Comparison of ENCODE assay signal across 11 mouse cellular contexts in genomic region chr17:47831161-47831560, GRCm38 (mm10). TPM values are rescaled to one million over a fixed set of nuclear protein-coding genes. Genes with fewer than 3 reads are reported as not detected.
DNase-seq lines count a peak whose midpoint lies in the region; ATAC-seq and TF ChIP-seq lines count a peak whose summit lies in the region.
"Had no signal": no experiment of that assay in that cellular context is flagged by ENCODE, and none has a peak within 500 bp of the region (broad histone marks: within the 10 kb centered on the region; RNA-seq: fewer than 3 reads in every experiment).

No protein-coding gene starts in this region.

- no peak overlapping the region for H3K27ac ChIP-seq in forebrain, embryonic 11.5 days (ENCODE audit: low read depth, low read length)
- H3K27ac ChIP-seq in forebrain, embryonic 15.5 days (replicated peaks): no peak overlapping the region
- no peak overlapping the region for H3K27ac ChIP-seq in lung, postnatal 0 days (ENCODE audit: low read length)
- peak overlapping the region; percentile 92 for H3K27ac ChIP-seq in limb, embryonic 12.5 days
- no peak overlapping the region; the same call in 1 of the 2 replicates for H3K27ac ChIP-seq in stomach, embryonic 16.5 days (ENCODE audit: low read length)
- H3K27ac ChIP-seq: gastrocnemius, adult 2 months; liver, embryonic 14.5 days had no signal

- peak overlapping the region; percentile 93 for H3K4me2 ChIP-seq in forebrain, embryonic 11.5 days (ENCODE audit: low read depth, low read length, severe bottlenecking)
- H3K4me2 ChIP-seq in forebrain, embryonic 15.5 days (replicated peaks): no peak overlapping the region
- peak overlapping the region; percentile 93 for H3K4me2 ChIP-seq in lung, postnatal 0 days (replicated peaks; ENCODE audit: low read depth, low read length)
- peak overlapping the region; percentile 88 for H3K4me2 ChIP-seq in limb, embryonic 12.5 days
- H3K4me2 ChIP-seq in stomach, embryonic 16.5 days (ENCODE audit: low read depth, low read length): peak overlapping the region; percentile 79

- WGBS in forebrain, embryonic 11.5 days: 5% methylated on average over 9 of the region's 9 CpGs
- WGBS in forebrain, embryonic 15.5 days: 10% methylated on average over 9 of the region's 9 CpGs
- WGBS in lung, postnatal 0 days: 17% methylated on average over 9 of the region's 9 CpGs
- WGBS in limb, embryonic 12.5 days: 4% methylated on average over 9 of the region's 9 CpGs
- 15% methylated on average over 9 of the region's 9 CpGs for WGBS in stomach, embryonic 16.5 days

- 0 out of 2 replicates have a peak, but pooled peaks have one; percentile 19 for ATAC-seq in forebrain, embryonic 11.5 days (replicated peaks; ENCODE audit: low FRiP score)
- ATAC-seq in forebrain, embryonic 15.5 days (replicated peaks): no peak
- no peak for ATAC-seq in lung, postnatal 0 days
- peak; percentile 44; the same call in 1 of the 2 replicates for ATAC-seq in limb, embryonic 12.5 days (ENCODE audit: insufficient number of reproducible peaks, insufficient read depth, low FRiP score, low TSS enrichment, low read depth)
- ATAC-seq in stomach, embryonic 16.5 days (ENCODE audit: insufficient read depth, low FRiP score): no peak
- no peak for ATAC-seq in granulocyte monocyte progenitor cell, adult 5-6 weeks (replicated peaks; ENCODE audit: poor library complexity, severe bottlenecking)

- no peaks in the 10 kb centered on the region for H3K36me3 ChIP-seq in forebrain, embryonic 11.5 days (ENCODE audit: control insufficient read depth, insufficient read depth, low read length)
- no peaks in the 10 kb centered on the region for H3K36me3 ChIP-seq in forebrain, embryonic 15.5 days
- no peaks in the 10 kb centered on the region for H3K36me3 ChIP-seq in lung, postnatal 0 days (ENCODE audit: insufficient read depth, low read length)
- peaks cover 41% of the 10 kb centered on the region for H3K36me3 ChIP-seq in limb, embryonic 12.5 days
- peaks cover 8% of the 10 kb centered on the region for H3K36me3 ChIP-seq in stomach, embryonic 16.5 days (ENCODE audit: control insufficient read depth, insufficient read depth, low read length)

- peak; percentile 21; the same call in 1 of the 2 replicates for TF ChIP-seq CTCF in lung, postnatal 0 days (IDR thresholded peaks at IDR 0.05)

- peak; percentile 65 for DNase-seq in forebrain, embryonic 11.5 days (ENCODE audit: low spot score)
- DNase-seq in lung, postnatal 0 days (ENCODE audit: low spot score): no peak
- DNase-seq in lung, postnatal 36 days: no peak
- no peak for DNase-seq in frontal cortex, postnatal 25 days (ENCODE audit: low spot score in 2 of 2)
- DNase-seq: cerebellum, adult 11 months; gastrocnemius, adult 2 months had no signal

- no peaks in the 10 kb centered on the region for H3K9me3 ChIP-seq in forebrain, embryonic 11.5 days (ENCODE audit: control insufficient read depth, low read length)
- H3K9me3 ChIP-seq in forebrain, embryonic 15.5 days: no peaks in the 10 kb centered on the region
- H3K9me3 ChIP-seq in lung, postnatal 0 days (ENCODE audit: low read length): no peaks in the 10 kb centered on the region
- H3K9me3 ChIP-seq in limb, embryonic 12.5 days: peaks cover 6% of the 10 kb centered on the region; the same call in 1 of the 2 replicates
- no peaks in the 10 kb centered on the region for H3K9me3 ChIP-seq in stomach, embryonic 16.5 days (replicated peaks; ENCODE audit: control insufficient read depth, low read length)

- peaks cover 20% of the 10 kb centered on the region for H3K4me1 ChIP-seq in forebrain, embryonic 11.5 days (replicated peaks; ENCODE audit: control insufficient read depth, insufficient read depth, low read length)
- H3K4me1 ChIP-seq in forebrain, embryonic 15.5 days: peaks cover 29% of the 10 kb centered on the region
- H3K4me1 ChIP-seq in lung, postnatal 0 days (ENCODE audit: insufficient read depth, low read depth, low read length): peaks cover 9% of the 10 kb centered on the region; the same call in 1 of the 2 replicates
- H3K4me1 ChIP-seq in limb, embryonic 12.5 days (replicated peaks): peaks cover 51% of the 10 kb centered on the region
- H3K4me1 ChIP-seq in stomach, embryonic 16.5 days (ENCODE audit: control insufficient read depth, insufficient read depth, low read length): peaks cover 21% of the 10 kb centered on the region

- no peak overlapping the region for H3K9ac ChIP-seq in forebrain, embryonic 11.5 days (ENCODE audit: low read length)
- no peak overlapping the region for H3K9ac ChIP-seq in forebrain, embryonic 15.5 days (replicated peaks)
- no peak overlapping the region for H3K9ac ChIP-seq in lung, postnatal 0 days (replicated peaks; ENCODE audit: low read depth)
- peak overlapping the region; percentile 89 for H3K9ac ChIP-seq in limb, embryonic 12.5 days (replicated peaks)
- peak overlapping the region; percentile 80 for H3K9ac ChIP-seq in stomach, embryonic 16.5 days (ENCODE audit: low read length)
- H3K9ac ChIP-seq: liver, embryonic 14.5 days had no signal

- no peak for TF ChIP-seq EP300 in lung, postnatal 0 days (IDR thresholded peaks at IDR 0.05)

- no peak overlapping the region for H3K4me3 ChIP-seq in forebrain, embryonic 11.5 days (ENCODE audit: low read depth, low read length)
- H3K4me3 ChIP-seq in forebrain, embryonic 15.5 days: no peak overlapping the region
- 0 out of 2 replicates have a peak overlapping the region, but pooled peaks have one; percentile 66 for H3K4me3 ChIP-seq in lung, postnatal 0 days (ENCODE audit: low read depth, low read length)
- peak overlapping the region; percentile 87 for H3K4me3 ChIP-seq in limb, embryonic 12.5 days (replicated peaks)
- H3K4me3 ChIP-seq in stomach, embryonic 16.5 days (replicated peaks; ENCODE audit: low read length): peak overlapping the region; percentile 70
- H3K4me3 ChIP-seq: gastrocnemius, adult 2 months had no signal

- peaks cover 22% of the 10 kb centered on the region for H3K27me3 ChIP-seq in forebrain, embryonic 11.5 days (ENCODE audit: control insufficient read depth, insufficient read depth, low read length)
- peaks cover 38% of the 10 kb centered on the region for H3K27me3 ChIP-seq in forebrain, embryonic 15.5 days
- H3K27me3 ChIP-seq in lung, postnatal 0 days (replicated peaks; ENCODE audit: insufficient read depth, low read length): no peaks in the 10 kb centered on the region
- H3K27me3 ChIP-seq in limb, embryonic 12.5 days: peaks cover 26% of the 10 kb centered on the region
- no peaks in the 10 kb centered on the region for H3K27me3 ChIP-seq in stomach, embryonic 16.5 days (ENCODE audit: control insufficient read depth, insufficient read depth, low read length)

RNA-seq across cellular contexts. Expression of gene Mdfi, which starts 3.3 kb away (rescaled TPM):
- polyA plus RNA-seq in forebrain, embryonic 11.5 days (2014; fragmentation: Nextera tagmentation; extraction: Ambion mirVana): 20.6 and 23.6 TPM in 2 replicates
- polyA plus RNA-seq in forebrain, embryonic 15.5 days (2015; fragmentation: Nextera tagmentation; extraction: Ambion mirVana): 2.5 and 2.7 TPM in 2 replicates
- 8.3 and 9.3 TPM in 2 replicates for polyA plus RNA-seq in lung, postnatal 0 days (2015; fragmentation: Nextera tagmentation; extraction: Ambion mirVana)
- 32.1 and 44.7 TPM in 2 replicates for polyA plus RNA-seq in limb, embryonic 12.5 days (2016; fragmentation: Nextera tagmentation; extraction: Ambion mirVana)
- polyA plus RNA-seq in stomach, embryonic 16.5 days (2015; fragmentation: Nextera tagmentation; extraction: Ambion mirVana): 10.4 and 11.2 TPM in 2 replicates
- total RNA-seq in granulocyte monocyte progenitor cell, adult 5-6 weeks (2014; fragmentation: Nextera tagmentation): 3.7 and 5.5 TPM in 2 replicates
- 2.7 and 4.9 TPM in 2 replicates for total RNA-seq in granulocyte monocyte progenitor cell, adult 5-6 weeks (2017)

Comparison
In these comparisons a context has a peak if more than half of its experiments do, and no peak if none do; other contexts are left out.
1. ATAC-seq: peak in forebrain, embryonic 11.5 days (single experiment) and limb, embryonic 12.5 days (single experiment); none in forebrain, embryonic 15.5 days (single experiment), lung, postnatal 0 days (single experiment), stomach, embryonic 16.5 days (single experiment) and granulocyte monocyte progenitor cell, adult 5-6 weeks (single experiment).
2. H3K4me3 ChIP-seq: peak in lung, postnatal 0 days (single experiment), limb, embryonic 12.5 days (single experiment) and stomach, embryonic 16.5 days (single experiment); none in forebrain, embryonic 11.5 days (single experiment) and forebrain, embryonic 15.5 days (single experiment).
3. H3K9ac ChIP-seq: peak in limb, embryonic 12.5 days (single experiment) and stomach, embryonic 16.5 days (single experiment); none in forebrain, embryonic 11.5 days (single experiment), forebrain, embryonic 15.5 days (single experiment) and lung, postnatal 0 days (single experiment).